Mouse (Mus musculus) frontal cortex, postnatal 36 days (tissue): Measurements from ENCODE around the gene Ptprd.
"Not testable (repeated sequence)": the region's sequence is repeated elsewhere in the genome, so short reads cannot be mapped to it uniquely, and the experiment has no call there.

Experiments
- DNase-seq, 2 experiments: peaks; one replicate each; pipeline ENCODE4 v3.0.0; 2022; ENCODE audit warnings: low spot score in 2 of 2

The Ptprd gene

GRCm38 (mm10) chr4:76218065-76218464 is 1993.7 kb downstream of the Ptprd start:
- no peak for DNase-seq

- DNase-seq = no peak
These were observed 1996.6 kb downstream of the Ptprd start for GRCm38 (mm10) chr4:76215141-76215540.

- no peak for DNase-seq
These were observed 2012.4 kb downstream of the Ptprd start for GRCm38 (mm10) chr4:76199321-76199720.

DNA sequence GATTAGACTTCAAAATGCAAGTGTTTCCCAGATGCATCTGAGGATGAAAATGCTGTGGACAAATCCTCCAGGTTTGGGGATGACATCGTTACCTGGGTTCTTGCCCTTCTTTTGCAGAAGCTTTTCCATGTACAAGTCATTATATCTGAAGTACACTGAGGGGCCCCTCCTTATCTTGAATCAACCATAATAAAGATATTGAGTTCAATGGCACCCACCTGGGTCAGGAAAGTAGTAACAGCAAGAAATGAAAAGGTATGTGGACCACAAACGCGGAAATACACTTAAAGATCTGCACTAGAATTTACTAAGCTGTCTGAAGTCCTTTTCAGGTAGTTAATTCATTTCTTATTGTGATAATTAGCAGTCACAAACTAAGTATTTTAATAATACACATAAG is 2017.0 kb downstream of the Ptprd start:
- no peak for DNase-seq

DNA sequence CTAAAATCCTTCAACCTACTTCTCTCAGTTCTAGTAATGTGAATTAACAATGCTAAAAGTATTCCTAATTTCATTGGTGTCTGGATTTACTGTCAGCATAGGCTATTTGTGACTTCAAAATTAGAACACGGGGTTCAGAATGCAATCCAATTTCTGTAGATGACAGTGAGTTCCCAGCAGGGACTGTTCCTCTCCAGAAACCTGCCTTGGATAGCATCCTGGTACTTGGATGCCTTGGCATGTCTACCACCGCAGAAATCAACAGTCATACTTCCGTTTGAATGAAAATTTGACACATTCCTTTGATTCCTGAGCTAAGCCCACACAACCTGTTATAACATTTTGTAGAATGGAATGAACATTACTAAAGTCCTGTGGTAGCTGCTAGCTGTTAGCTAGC is 2018.3 kb downstream of the Ptprd start:
- no peak for DNase-seq

- peak in 1 of 2 experiments; percentile 40 for DNase-seq
These were observed 2019.7 kb downstream of the Ptprd start for GRCm38 (mm10) chr4:76192031-76192430.

DNA sequence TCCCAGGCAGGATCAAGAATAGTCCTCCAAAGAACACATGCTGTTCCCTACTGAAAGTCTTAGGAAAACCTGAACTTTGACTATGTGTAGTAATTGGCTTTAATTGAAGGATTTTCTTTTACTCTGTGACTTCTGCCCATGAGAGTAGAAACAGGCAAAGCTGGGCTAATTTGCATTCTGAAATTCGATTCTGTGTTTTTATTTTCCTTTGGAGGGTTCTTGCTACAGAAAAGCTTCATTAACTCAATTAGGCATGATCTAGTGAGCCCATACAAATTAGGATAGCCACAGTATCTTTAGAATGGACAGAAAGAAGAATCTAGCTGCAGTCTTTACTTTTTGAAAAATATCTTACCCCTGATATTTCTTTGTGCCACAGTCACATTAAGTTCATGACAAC is 2021.0 kb downstream of the Ptprd start:
- no peak for DNase-seq

- DNase-seq = no peak
These were observed 2028.7 kb downstream of the Ptprd start for GRCm38 (mm10) chr4:76183095-76183494.

- DNase-seq = no peak
These were observed 2032.3 kb downstream of the Ptprd start for GRCm38 (mm10) chr4:76179497-76179896.

DNA sequence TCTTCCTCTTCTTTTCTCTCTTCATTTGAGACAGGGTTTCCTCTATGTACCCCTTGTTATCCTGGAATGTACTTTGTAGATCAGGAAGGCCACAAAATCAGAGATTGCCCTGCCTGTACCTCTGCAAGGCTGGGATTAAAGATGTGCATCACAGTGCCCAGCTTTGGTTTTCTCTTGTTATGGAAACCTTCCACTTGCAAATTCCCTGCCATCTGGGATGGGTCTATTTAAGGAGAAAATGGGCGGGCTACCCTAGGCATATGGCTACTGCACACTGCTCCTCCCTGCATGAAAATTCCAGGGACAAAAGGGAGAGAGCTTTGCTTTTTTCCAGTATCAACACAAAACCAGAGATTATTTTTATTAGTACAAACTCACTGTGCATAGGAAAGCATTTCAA is 2036.7 kb downstream of the Ptprd start:
- peak; percentile 19 to 61 for DNase-seq

GRCm38 (mm10) chr4:76155750-76156149 is 2056.0 kb downstream of the Ptprd start:
- DNase-seq = no peak

DNA sequence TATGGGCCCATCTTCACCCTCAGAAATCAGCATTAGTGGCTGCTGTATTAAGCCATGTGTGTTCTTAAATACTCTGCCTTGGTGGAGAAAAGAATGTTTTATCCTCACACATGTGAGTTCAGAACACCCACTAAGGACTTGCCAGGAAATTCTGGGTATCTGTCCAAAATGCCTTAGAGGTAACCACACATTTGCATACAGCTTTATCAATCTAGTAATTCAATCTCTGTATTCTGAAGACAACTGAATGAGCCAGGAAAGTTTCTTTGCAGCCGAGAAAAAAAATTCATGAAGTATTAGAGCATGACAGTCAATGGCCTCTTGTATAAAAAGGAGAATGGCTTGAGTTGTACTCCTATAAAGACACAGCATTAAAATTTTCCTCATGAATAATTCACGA is 2057.6 kb downstream of the Ptprd start:
- no peak for DNase-seq

- DNase-seq = no peak
These were observed 2066.8 kb downstream of the Ptprd start for GRCm38 (mm10) chr4:76144925-76145324.

DNA sequence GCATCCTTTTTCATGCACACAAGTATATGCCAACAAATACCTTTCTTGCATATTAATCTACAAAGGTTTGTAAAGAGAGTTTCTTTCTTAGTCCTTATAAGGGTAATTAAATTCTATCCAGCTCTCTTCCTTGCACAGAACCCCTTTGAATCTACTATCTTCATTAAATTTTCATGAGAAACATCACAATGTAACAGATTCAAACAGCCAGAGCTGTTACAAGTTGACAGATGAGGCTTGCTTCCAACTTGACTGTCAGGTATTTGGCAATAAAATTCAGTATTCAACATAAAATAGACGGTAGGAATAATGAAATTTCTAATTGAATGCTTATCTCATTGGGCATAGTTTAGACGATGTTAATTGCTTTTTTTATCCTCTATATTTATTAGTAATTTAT is 2067.4 kb downstream of the Ptprd start:
- DNase-seq = no peak

GRCm38 (mm10) chr4:76137901-76138300 is 2073.9 kb downstream of the Ptprd start:
- no peak for DNase-seq

DNA sequence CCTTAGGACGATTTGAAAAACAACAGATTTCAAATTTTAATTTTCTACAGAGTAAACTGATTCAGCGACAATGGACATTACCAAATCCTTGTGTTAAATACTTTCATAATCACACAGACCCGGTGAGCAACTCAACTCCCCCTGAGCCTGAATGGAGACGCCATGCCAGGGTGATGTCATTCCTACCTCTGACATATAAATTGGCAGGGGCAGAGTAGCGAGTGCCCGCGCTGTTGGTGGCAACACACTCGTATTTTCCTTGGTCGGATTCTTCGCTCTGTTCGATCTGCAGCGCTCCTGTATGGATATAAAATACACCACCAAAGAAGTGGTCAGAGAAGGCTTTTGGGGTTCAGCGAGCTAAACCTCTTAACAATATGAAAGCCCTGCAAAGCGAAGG is 2075.1 kb downstream of the Ptprd start:
- DNase-seq = no peak

DNA sequence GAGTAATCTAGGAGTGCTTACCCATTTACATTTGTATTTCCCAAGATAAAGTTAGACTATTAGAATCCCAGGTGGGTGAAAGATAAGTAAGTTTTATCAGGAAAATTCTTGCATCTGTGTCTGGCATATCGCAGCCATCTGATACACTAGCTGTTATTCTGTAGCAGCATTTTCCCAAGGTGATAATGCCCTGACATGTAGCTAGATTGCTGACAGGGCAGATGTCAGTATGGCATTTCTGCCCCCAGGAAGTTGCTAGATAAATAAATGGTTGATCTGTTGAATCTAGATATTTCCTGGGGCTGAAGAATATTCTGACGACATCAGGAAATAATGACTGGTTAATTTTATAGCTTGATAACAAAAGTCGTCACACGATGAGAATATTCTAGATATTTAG is 2119.9 kb downstream of the Ptprd start:
- no peak for DNase-seq

DNA sequence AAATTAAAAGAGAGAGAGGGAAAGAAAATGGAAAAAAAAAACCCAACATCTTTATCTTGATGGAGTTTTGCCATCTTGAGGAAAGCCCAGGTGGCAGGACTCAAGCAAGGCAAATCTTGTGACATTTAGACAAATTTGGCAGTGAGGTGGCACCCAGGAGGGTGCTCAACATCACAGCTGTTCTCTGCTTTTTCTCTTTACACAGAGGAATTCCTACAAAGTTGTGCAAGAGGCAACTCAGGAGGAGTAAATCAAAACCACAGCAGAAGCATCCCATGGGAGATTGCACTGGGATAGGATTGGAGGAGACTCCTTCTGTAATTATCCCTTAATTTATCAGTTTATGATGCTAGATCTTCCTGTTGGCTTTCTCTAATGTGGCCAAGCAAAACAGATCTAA is 2121.9 kb downstream of the Ptprd start:
- DNase-seq = no peak

DNA sequence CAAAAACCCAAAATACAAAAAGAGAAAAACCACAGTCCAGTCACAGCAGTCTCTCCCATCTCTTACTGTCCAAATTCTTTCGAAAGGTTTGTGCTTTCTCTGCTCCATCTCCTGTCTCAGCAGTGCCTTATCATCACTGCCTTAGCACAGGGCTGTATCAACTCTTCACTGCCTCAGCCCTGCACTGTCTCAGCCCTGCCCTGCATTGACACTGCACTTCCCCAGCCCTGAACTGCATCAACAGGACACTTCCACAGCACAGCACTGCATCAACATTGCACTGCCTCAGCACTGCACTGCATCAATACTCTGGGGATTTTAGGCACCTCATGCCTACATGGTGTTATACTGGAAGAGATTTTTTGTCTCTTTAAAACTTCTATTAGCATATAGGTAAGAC is 2135.7 kb downstream of the Ptprd start:
- no peak for DNase-seq

GRCm38 (mm10) chr4:76073286-76073685 is 2138.5 kb downstream of the Ptprd start:
- DNase-seq = no peak

DNA sequence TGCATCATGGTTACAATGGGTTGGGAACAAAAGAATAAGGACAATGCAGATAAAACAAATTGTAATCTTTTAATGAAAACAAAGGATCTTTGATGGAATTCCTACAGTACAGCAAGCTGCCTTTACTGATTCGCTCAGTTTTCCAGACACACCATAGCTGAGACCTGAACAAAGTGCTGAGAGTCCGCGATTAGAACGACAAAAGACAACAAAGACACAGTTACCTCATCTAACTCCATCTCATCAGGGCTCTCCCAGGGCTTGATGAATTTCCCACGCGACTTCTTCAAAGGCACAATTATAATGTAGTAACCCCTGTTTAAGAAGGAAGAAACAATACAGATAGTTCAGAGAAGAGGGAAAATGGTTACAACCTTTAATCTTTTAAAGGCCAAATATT is 2140.0 kb downstream of the Ptprd start:
- DNase-seq = no peak

GRCm38 (mm10) chr4:76056836-76057235 is 2154.9 kb downstream of the Ptprd start:
- DNase-seq = no peak

DNA sequence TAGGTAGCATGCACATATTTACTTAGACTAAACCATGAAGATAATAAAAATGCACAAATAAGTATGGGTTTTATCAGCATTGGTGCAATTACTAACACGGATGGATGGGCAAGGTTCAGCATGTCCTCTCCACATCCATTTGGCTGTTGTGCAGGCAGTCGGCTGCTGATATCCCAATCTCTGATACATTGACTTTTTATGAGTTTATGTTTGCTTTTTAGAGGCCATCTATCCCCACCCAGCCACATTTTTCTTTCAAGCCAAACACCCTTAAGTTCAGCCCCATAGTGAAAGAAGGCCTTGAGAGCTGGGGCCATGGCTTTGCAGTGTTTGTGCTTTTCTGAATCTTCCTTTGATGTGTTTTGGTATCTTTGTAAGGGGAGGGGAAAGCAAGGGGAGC is 2166.1 kb downstream of the Ptprd start:
- no peak for DNase-seq

DNA sequence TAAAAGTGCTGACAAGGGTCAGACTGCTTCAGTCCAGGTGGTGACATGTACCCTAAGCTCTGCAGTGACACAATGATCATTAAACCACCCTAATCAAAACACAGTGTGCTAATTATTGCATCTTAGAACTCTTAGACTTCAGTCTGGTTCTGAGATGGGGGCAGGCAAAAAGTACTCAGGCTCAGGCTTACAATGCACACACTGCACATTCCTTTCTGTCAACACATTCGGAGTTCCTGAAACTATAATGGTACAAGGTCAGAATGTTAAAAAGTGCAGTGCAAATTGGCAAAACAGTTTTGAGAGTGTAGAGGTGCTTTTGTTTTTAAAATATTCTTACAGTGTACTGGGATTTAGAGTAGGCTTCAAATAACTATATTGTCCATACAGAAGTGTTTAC is 2167.0 kb downstream of the Ptprd start:
- no peak for DNase-seq

GRCm38 (mm10) chr4:76037178-76037577 is 2174.6 kb downstream of the Ptprd start:
- DNase-seq = not testable (repeated sequence)
